Mouse (Mus musculus) heart, embryonic 16.5 days (tissue): ENCODE data around the gene Vmn1r215. TPM values are rescaled to one million over a fixed set of nuclear protein-coding genes. Genes with fewer than 3 reads are reported as not detected.
"Not testable (repeated sequence)": the region's sequence is repeated elsewhere in the genome, so short reads cannot be mapped to it uniquely, and the experiment has no call there.

ENCODE experiments used
- ATAC-seq: fragments of 200-750 bp; cut with Nextera tagmentation; replicated peaks from 2 replicates; pipeline ENCODE4 v1.8.0; 2017; ENCODE audit warnings: moderate number of reproducible peaks; ENCODE audit not compliant: insufficient read depth, low FRiP score; ENCODE audit errors: extremely low read depth
- H3K27ac ChIP-seq: fragments of 300-500 bp; sonication (generic); 2 replicates; pipeline ENCODE4 v1.5.1; 2014; ENCODE audit warnings: mild to moderate bottlenecking, low read length, control low read depth, moderate library complexity
- H3K27me3 ChIP-seq: fragments of 300-500 bp; sonication (generic); 2 replicates; pipeline ENCODE4 v1.6.1; 2014; ENCODE audit warnings: low read length, mixed read lengths; ENCODE audit not compliant: control insufficient read depth, insufficient read depth
- H3K36me3 ChIP-seq: fragments of 300-500 bp; sonication (generic); 2 replicates; pipeline ENCODE4 v1.6.1; 2014; ENCODE audit not compliant: control insufficient read depth, insufficient read depth
- H3K4me1 ChIP-seq: fragments of 300-500 bp; sonication (generic); 2 replicates; pipeline ENCODE4 v1.6.1; 2014; ENCODE audit warnings: low read length, mixed read lengths; ENCODE audit not compliant: control insufficient read depth, insufficient read depth
- H3K4me2 ChIP-seq: fragments of 300-500 bp; sonication (generic); 2 replicates; pipeline ENCODE4 v1.6.1; 2014; ENCODE audit warnings: low read depth, mild to moderate bottlenecking, control low read depth, low read length
- H3K4me3 ChIP-seq: fragments of 300-500 bp; sonication (generic); 2 replicates; pipeline ENCODE4 v1.5.1; 2014; ENCODE audit warnings: mild to moderate bottlenecking, control low read depth, low read length
- H3K9ac ChIP-seq: fragments of 300-500 bp; sonication (generic); 2 replicates; pipeline ENCODE4 v1.6.1; 2014; ENCODE audit warnings: low read length, control low read depth
- H3K9me3 ChIP-seq: fragments of 300-500 bp; sonication (generic); replicated peaks from 2 replicates; pipeline ENCODE4 v1.6.1; 2016; ENCODE audit warnings: low read length; ENCODE audit not compliant: control insufficient read depth
- WGBS: fragments of 180-500 bp; shearing (Covaris S2); extraction: QIAGEN DNeasy Blood & Tissue Kit; methylation state at CpG from one replicate; pipeline ENCODE4 v1.1.7; 2014; 5-methylcytosine and 5-hydroxymethylcytosine counted together
- polyA plus RNA-seq: library from polyadenylated mRNA; unstranded; fragments of >200 nt; fragmentation: Nextera tagmentation; extraction: Ambion mirVana; gene quantifications from 2 replicates; pipeline ENCODE4 v1.2.1, GENCODE M21; 2015

The Vmn1r215 gene
- not detected in 2 replicates for polyA plus RNA-seq

- no peaks in the 10 kb centered on the region for H3K4me1 ChIP-seq
- H3K27me3 ChIP-seq, result no peaks in the 10 kb centered on the region
- H3K4me3 ChIP-seq, result no peak within 1 kb of the TSS
- H3K36me3 ChIP-seq, result no peaks in the 10 kb centered on the region
- H3K4me2 ChIP-seq, result no peak within 1 kb of the TSS
- ATAC-seq, result no peak
- H3K27ac ChIP-seq, result no peak within 1 kb of the TSS
- no peak within 1 kb of the TSS for H3K9ac ChIP-seq
- H3K9me3 ChIP-seq, result no peaks in the 10 kb centered on the region
- 65% methylated on average over 1 of the region's 1 CpGs for WGBS
Observed at GRCm38 (mm10) chr13:23067725-23068124, at the start of gene Vmn1r215. Vmn1r215 (plus strand) TSS chr13:23068025.

GRCm38 (mm10) chr13:23018158-23018557 lies 49.7 kb upstream of the Vmn1r215 start:
- H3K27ac ChIP-seq, result no peak overlapping the region
- H3K4me2 ChIP-seq, result no peak overlapping the region
- no peak overlapping the region for H3K4me3 ChIP-seq
- H3K9me3 ChIP-seq, result no peaks in the 10 kb centered on the region
- H3K9ac ChIP-seq, result no peak overlapping the region
- no peaks in the 10 kb centered on the region for H3K27me3 ChIP-seq
- no peak for ATAC-seq
- H3K4me1 ChIP-seq, result no peaks in the 10 kb centered on the region
- no peaks in the 10 kb centered on the region for H3K36me3 ChIP-seq

- Histone ChIP-seq H3K9ac (no peak overlapping the region), H3K4me1 (no peaks in the 10 kb centered on the region), H3K27me3 (no peaks in the 10 kb centered on the region), H3K4me2 (no peak overlapping the region), H3K36me3 (no peaks in the 10 kb centered on the region), H3K9me3 (no peaks in the 10 kb centered on the region), H3K4me3 (no peak overlapping the region), H3K27ac (no peak overlapping the region)
- ATAC-seq, result no peak
Observed at GRCm38 (mm10) chr13:23024812-23025211, 43.0 kb upstream of the Vmn1r215 start.

GRCm38 (mm10) chr13:23030118-23030517 lies 37.7 kb upstream of the Vmn1r215 start, which contains the start of gene Vmn1r214:
Vmn1r214 (plus strand) TSS chr13:23030418.
- WGBS, result 87% methylated on average over 3 of the region's 3 CpGs
- H3K4me3 ChIP-seq, result no peak within 1 kb of the TSS
- no peak within 1 kb of the TSS for H3K9ac ChIP-seq
- ATAC-seq, result no peak
- H3K27ac ChIP-seq, result no peak within 1 kb of the TSS
- no peaks in the 10 kb centered on the region for H3K27me3 ChIP-seq
- no peaks in the 10 kb centered on the region for H3K9me3 ChIP-seq
- no peak within 1 kb of the TSS for H3K4me2 ChIP-seq
- no peaks in the 10 kb centered on the region for H3K4me1 ChIP-seq
- no peaks in the 10 kb centered on the region for H3K36me3 ChIP-seq

GRCm38 (mm10) chr13:23057778-23058177 lies 10.0 kb upstream of the Vmn1r215 start:
- Histone ChIP-seq H3K27ac (no peak overlapping the region), H3K4me1 (no peaks in the 10 kb centered on the region), H3K4me2 (no peak overlapping the region), H3K27me3 (no peaks in the 10 kb centered on the region), H3K9ac (no peak overlapping the region), H3K9me3 (no peaks in the 10 kb centered on the region), H3K36me3 (no peaks in the 10 kb centered on the region), H3K4me3 (no peak overlapping the region)
- 59% methylated on average over 1 of the region's 1 CpGs for WGBS
- ATAC-seq, result no peak

GRCm38 (mm10) chr13:23069312-23069711 lies 1.5 kb downstream of the Vmn1r215 start:
- no peak overlapping the region for H3K9ac ChIP-seq
- H3K9me3 ChIP-seq, result no peaks in the 10 kb centered on the region
- H3K27me3 ChIP-seq, result no peaks in the 10 kb centered on the region
- H3K36me3 ChIP-seq, result no peaks in the 10 kb centered on the region
- H3K4me2 ChIP-seq, result no peak overlapping the region
- no peak overlapping the region for H3K27ac ChIP-seq
- no peak for ATAC-seq
- H3K4me3 ChIP-seq, result no peak overlapping the region
- 76% methylated on average over 2 of the region's 2 CpGs for WGBS
- H3K4me1 ChIP-seq, result no peaks in the 10 kb centered on the region

GRCm38 (mm10) chr13:23094386-23094785 lies 26.6 kb downstream of the Vmn1r215 start:
- Histone ChIP-seq H3K27ac (no peak overlapping the region), H3K9me3 (no peaks in the 10 kb centered on the region), H3K4me3 (no peak overlapping the region), H3K4me2 (no peak overlapping the region), H3K27me3 (no peaks in the 10 kb centered on the region), H3K4me1 (no peaks in the 10 kb centered on the region), H3K36me3 (no peaks in the 10 kb centered on the region), H3K9ac (no peak overlapping the region)
- ATAC-seq, result no peak
- 84% methylated on average over 4 of the region's 4 CpGs for WGBS

GRCm38 (mm10) chr13:23118126-23118525 lies 50.3 kb downstream of the Vmn1r215 start, which contains the start of gene Vmn1r217:
Vmn1r217 (minus strand) TSS chr13:23118226.
- H3K27me3 ChIP-seq, H3K4me1 ChIP-seq, H3K9me3 ChIP-seq, H3K9ac ChIP-seq, H3K27ac ChIP-seq, ATAC-seq, H3K4me2 ChIP-seq, H3K36me3 ChIP-seq, H3K4me3 ChIP-seq: not testable (repeated sequence)
- WGBS, result 65% methylated on average over 1 of the region's 1 CpGs

GRCm38 (mm10) chr13:23120611-23121010 lies 52.8 kb downstream of the Vmn1r215 start:
- H3K36me3 ChIP-seq, result no peaks in the 10 kb centered on the region
- no peak overlapping the region for H3K27ac ChIP-seq
- no peaks in the 10 kb centered on the region for H3K9me3 ChIP-seq
- no peak overlapping the region for H3K4me2 ChIP-seq
- H3K9ac ChIP-seq, result no peak overlapping the region
- H3K4me1 ChIP-seq, result no peaks in the 10 kb centered on the region
- ATAC-seq, result no peak
- H3K27me3 ChIP-seq, result no peaks in the 10 kb centered on the region
- WGBS, result 81% methylated on average over 2 of the region's 2 CpGs
- no peak overlapping the region for H3K4me3 ChIP-seq
